Mouse (Mus musculus): ENCODE measurements around the gene Sema4f. TPM values are rescaled to one million over a fixed set of nuclear protein-coding genes. Genes with fewer than 3 reads are reported as not detected.

Gene Sema4f
- polyA plus RNA-seq (2017; shearing (Covaris generic)), result 1 to 10 TPM; 2.7 to 3.8 TPM

DNA sequence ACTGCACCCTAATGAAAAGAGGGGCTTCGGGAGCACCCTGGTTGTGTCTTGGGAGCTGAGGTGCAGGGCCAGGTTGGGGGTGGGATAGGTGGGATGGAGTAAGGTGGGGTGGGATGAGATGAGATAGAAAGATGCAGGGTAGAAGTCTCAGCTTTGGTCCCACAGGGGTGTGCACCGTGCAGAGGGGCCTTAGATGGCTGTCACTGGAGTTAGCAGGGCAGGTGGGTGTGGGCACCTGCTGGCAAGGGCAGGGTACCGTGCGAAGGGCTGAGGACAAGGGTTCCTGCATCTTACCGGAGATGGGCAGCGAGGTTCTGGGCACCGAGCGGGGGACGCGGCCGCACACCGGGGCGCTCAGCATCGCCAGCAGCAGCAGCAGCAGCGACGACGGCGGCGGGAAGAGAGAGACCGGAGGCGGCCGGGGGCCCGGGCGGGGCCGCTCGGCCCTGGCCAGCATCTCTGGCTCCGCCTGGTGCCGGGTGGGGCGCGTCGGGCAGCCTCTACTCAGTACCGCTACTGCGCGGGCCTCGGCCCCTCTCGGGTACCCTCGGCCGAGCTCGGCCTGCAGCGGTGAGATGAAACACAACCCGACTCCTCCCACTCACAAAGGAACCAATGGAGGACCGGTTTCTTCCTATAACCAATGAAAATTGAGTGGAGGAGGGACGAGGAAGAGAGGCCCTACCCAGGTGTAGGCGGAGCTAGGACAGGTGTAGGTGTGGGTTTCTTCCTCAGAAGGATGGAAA, at the start of gene Sema4f:
TSS of gene Sema4f (minus strand) at position 603 of the 746 bp plus-strand sequence.
- peak; percentile 97 for ATAC-seq

DNA sequence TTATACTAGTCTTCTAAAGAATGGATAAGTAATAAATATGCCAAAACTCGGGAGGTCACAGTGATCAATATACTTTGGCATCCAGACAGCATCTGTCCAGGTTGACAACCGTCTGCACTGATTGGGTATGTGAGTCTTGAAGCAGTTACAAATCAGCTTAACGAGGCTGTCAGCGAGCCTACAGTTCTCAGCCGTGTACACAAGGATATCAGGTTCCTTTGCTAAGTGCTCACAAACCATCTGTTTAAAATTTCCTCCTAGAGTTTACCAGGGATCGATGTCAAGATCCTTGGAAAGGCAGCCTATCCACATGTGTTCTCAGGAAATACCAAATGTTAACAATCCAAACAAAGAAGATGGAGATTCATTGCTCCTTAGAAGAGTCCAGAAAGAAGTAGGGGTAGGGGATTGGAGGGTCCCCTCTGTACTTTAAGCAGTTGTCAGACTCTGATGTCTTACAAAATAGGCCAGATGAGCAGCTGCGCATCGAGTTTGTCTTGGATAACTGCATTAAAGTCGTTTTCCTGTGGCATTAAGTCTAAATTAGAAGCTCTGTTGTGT, 47.9 kb upstream of the Sema4f start:
- no peak for ATAC-seq

DNA sequence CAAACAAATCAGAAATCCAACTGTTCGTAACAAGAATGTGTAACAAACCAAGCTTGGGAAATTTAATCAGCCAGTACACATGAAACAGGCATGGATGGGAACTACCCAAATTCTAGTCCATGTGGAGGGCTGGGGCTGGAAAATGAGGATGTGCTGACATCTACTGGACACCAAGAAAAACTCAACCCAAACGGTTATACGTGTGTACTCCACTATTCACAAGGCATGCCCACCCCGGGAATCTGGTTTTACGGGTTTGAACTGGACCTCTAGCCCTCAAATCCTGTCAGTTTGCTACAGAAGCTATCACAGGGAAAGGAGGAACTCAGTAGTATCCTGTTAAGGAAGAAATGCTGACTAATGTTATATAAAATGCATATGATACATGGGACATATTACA, 31.5 kb upstream of the Sema4f start:
- ATAC-seq, result peak; percentile 95

DNA sequence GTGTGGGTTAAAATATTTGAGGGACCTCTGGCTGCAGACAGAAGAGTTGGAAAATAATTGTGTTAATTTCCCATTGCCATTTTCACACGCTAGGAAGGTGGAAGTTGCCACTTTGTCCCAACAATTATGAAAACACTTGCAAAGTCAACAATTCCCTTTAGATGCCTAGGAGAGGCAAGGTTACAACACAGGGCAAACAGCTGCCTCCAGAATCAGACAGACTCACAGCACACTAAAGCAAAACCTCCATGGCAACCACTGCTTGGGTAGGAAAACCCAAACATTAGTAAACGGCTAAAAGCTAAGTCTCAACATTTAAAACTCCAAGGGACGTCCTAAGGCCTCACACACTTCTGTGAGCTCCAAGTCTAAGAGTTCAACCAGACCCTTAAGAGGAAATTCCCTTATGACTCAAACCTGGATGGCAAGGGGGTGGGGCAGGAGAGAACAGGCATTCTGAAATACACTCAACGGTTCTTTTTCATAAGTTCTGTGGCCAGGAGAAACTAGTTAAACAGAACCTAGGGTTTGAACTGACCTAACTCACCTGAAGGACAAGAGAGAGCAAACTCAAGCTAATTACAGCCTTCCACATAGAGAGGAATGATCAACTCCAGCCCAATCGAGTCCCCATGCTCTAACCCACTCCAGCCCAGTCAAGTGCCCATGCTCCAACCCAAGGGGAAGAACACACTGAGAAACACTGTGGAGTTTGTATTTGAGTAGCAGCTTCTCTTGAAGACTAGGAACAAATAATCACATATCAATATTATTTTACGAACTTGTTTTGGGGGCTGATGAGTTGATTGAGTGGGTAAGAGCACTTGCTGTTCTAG, 29.9 kb upstream of the Sema4f start:
- ATAC-seq, result no peak

DNA sequence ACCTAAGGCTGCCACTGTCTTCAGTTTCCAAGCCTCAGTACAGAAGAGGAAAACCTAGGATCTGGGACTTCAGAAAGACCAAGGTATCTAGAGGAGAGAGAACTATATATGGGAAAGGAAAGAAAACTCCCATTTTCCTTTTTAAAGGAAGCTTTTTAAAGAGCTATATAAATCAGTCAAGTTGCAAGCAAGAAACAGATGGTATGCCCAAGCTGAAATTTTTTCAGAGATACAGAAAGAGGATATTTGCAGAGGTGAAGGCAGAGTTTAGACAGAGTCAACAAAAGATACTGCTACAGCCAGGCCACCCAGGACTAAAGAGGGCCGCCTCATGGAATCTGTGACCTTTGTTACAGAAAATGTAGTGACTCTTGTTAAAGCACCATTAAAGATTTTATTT, 22.1 kb upstream of the Sema4f start:
- ATAC-seq, result no peak

DNA sequence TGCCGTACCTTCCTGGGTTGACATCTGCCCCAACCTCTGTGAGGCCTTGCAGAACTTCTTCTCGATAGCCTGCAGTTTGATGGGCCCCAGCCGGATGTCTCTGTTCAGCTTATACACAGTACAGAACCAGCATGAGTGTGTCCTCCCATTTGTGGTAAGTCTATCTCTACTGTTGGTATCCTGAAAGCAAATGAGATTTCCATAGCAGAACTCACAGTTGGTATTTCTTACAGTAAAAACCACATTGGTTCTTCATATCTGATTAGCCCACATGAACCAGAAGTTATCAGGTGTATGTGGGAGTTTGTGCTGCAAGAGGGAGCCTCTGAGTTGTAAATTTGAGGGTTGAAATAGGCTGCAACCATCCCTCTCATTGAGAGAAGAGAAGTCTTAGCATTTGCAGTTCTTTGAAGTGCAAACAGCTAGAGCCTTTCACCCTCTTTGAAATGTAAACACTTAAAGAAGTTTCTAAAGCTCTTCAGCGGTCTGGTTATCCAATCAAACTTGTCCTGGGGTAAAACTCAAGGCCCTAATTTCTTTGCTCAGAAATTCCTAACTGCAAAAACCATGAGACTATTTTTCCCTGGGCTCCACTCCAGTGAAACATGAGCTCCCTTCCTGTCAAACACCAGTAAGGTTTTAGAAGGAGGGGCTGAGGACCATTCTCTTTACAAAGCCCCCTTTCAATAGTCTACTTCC, 17.1 kb upstream of the Sema4f start:
- ATAC-seq, result peak; percentile 84

DNA sequence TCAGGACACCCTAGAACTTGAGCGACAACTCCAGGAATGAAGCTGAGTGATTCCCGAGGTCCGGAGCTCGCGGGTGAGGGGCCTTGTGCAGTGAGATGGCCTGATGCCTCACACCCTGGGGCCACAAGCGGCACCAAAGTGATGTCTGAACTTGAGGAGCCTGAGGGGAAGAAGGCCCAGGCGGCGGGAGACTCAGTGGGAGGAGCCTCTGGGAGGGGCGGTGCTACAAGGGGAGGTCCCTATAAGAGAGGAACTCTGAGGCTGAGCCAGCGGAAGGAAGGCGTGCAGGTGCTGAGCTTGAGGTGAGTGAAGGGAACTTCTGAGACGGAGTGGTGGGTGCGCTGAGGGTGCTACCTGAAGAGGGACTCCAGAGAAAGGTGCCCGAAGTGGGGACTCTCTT, 7.1 kb upstream of the Sema4f start, which contains the start of gene M1ap:
TSS of gene M1ap (plus strand) at position 252 of the 400 bp plus-strand sequence.
- ATAC-seq, result no peak

DNA sequence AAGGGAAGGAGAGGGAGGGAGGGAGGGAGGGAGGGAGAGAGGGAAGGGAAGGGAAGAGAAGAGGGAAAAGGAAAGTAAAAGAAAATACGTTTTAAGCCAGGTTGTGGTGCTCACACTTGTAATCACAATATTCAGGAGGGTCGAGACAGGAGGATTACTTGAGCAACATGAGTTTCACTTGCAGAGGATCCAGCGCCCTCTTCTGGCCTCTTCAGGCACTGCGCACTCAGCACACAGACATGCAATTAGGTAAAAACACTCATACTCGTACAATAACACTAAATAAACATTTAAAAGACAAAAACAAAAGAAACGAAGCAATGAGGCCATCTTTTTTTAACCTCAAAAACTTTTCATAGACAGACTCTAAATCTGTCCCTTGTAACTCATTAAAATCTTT, 6.2 kb upstream of the Sema4f start:
- no peak for ATAC-seq

DNA sequence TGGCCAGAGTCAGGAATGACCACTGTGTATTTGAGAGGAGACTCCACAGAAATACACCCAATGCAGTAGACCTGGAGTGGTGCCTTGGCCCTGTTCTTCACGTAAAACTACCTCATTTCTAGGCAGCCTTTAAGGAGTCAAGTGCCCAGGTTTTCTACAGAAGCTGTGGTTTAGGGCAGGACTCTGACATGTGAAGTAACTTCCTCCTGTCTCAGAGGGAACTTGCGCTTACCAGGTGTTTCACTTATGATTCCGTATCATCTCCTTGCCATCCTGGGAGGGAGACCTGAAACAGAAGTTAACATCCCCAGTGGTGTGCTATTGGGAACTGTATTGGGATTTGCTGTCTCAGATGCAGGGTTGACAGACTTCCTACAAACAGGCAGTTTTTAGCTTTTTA, 1.2 kb upstream of the Sema4f start:
- no peak for ATAC-seq

DNA sequence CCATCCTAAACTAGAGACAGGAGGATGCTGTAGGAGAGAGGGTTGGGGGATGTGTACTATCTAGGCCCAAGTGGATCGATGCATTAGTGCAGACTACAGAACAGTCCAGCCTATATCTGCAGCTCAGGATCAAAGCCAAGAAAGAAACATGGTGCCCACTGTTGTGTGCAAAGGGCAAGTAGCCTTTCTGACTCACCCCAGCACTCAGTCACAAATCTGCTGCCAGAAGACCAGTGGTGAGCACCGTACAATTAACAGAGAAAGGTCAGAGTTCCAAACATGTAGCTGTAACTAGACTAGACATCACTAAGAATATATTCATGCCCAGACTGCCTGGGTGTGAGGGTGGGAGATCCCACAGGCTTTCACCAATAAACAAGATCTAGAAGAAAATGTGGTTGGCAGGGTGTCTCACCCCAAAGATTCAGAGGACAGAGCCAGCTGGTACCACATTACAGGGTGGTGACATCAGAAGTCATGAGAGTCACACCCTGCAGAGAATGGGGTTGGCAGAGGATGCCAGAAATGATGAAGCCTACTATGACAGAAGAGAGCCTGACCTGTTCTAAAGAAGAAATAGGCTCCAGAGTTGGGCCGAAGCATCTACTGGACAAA, 4.8 kb downstream of the Sema4f start:
- ATAC-seq, result no peak

DNA sequence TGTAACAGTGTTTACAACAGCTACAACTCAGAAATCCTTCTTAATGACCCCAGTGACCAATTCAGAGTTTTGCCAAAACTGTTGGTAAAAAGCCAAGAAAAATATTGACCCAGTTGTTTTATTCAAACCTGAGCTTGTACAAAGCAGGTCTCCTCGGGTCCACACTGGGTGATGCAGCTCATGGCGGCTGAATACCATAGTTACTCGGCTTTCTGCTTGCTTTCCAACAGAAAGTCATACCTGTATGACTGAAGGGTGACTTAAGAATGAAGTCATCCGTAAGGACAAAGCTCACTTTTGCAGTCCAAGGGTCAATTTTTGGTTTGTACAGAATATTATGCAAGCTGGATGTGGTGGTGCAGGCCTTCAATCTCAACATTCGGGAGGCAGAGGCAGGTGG, 12.0 kb downstream of the Sema4f start:
- no peak for ATAC-seq

DNA sequence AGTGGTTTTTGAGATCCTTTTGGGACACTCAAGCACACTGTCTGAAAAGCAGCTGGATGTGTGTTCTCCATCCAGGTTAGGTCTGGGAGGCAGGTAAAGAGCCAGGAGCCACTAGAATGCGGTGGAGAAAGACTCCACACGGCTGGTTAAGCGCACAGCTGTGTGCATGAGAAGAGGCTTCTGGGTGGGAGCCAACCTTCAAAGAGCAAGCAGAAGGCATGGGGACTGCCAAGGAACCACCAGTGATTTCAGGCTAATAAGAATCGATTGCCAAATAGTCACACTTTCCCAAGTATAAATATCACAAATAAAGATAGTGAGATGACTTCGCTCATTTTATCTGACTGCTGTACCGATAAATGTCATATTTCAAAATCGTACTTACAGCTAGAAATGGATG, 13.0 kb downstream of the Sema4f start:
- no peak for ATAC-seq

DNA sequence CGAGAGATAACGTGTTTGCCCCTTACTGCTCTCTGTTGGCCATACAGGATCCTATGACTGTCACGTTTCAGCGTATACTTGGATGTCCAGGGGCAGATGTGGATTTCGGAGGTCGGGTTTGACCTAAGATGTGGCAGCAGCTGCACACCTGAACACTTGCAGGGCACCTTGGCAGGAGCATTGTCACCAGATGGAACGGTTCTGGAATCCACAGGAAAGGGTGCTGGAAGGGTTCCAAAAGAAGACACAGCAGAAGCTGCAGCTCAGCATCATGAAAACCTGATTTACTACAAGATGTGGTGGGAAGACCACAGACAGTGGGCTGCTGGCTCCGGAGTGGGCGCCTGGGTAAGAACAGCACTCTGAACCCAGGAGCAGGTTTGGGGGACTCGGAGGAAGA, 13.5 kb downstream of the Sema4f start:
- ATAC-seq, result no peak

DNA sequence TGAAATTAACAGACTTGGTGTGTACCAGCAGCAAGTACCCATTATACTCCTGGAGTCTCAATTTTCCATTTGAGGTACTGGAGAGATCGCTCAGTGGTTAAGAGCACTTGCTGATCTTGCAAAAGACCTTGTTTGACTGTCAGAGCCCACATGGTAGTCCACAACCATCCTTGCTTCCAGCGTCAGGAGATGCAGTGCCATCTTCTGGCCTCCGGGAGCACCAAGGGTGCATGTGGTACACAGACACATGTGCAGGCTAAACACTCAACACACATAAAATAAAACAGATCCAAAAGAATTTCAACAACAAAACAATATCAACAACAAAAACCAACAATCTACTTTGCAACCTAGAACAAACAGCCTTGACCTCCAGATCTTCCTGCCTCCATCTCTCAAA, 14.6 kb downstream of the Sema4f start:
- no peak for ATAC-seq

DNA sequence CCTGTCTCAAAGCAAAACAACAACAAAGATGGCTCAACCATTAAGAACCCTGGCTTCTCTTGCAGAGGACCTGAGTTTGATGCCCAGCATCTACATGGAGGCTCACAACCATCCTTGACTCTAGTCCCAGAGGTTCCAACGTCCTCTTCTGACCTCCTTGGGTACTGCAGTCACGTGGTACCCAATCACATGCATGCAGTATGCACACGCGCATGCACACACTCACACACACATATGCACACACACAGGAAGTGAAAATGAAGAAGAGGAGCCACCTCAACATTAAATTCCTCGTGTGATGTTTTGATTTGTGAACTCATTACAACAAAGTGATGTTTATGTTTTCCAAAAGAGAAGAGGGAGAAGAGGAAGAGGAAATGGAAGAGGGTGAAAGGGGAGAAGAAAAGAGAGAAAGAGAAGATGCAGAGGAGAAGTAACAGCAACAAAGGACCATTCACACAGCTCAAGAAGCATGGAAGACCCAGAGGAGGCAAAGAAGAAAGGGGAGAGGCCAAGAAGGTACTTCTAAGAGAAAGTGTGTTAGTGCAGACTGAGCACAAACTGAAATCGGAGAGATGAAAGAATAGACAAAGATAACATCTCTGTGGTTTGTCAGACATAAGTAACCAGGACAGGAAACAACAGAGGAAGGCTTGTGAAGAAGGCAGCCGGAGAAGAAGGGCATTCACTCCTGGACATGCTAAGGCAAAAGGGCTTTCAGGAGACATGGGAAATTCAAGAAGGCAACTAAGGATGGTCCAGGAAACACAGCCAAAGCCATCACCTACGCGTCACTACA, 17.9 kb downstream of the Sema4f start:
- peak; percentile 91 for ATAC-seq

DNA sequence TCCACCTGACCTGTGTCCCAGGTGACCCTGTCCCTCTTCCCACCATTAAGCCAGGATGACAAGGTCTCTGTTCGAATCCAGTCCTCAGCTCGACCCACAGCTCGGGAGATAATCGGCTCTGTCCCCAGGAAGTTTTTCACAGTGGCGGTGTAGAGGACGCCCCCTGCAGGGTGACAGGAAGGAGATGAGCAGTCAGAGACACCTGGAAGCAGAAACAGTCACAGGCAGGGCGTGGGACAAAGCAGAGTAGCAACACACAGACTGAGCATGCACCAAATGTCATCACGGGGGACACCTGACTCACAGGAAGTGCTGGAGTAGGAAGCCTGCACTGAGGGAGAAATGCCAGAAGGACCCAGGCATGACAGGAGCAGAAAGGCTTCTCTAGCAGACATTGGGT, 20.0 kb downstream of the Sema4f start:
- no peak for ATAC-seq

DNA sequence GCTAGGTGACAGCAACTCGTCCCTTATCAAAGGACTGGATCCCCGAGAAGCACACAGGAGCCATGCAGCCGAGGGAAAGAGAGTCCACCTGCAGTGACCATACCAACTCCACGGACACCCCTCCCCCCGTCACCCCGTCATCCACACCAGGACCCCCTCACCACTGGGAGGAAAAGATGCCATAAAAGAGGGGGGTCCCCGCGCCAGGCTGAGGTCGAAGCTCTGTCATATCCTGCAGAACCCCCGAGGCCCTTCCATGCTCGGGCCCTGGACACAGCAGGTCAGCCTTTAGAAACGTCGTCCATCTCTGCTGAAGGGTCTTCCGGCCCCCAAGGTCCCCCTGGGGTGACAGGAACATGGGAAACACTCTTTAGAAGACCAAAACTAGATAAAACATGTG, 21.2 kb downstream of the Sema4f start:
- ATAC-seq, result no peak

DNA sequence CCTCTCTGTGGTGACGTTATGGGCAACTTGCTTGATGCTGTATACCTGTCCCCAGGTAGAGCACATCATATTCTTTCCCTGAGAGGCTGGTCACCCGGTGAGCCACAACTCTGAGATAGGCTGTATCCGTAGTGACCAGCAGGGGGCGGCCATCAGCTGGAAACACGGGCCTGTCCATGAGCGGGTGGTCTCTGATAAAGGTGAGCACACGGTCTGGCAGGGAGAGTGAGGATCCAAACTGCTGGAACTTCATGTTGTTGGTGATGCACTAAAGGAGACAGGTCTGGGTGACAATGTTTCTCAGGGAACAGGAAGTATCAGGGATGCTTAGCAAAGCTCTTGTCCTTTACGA, 21.8 kb downstream of the Sema4f start:
- no peak for ATAC-seq

DNA sequence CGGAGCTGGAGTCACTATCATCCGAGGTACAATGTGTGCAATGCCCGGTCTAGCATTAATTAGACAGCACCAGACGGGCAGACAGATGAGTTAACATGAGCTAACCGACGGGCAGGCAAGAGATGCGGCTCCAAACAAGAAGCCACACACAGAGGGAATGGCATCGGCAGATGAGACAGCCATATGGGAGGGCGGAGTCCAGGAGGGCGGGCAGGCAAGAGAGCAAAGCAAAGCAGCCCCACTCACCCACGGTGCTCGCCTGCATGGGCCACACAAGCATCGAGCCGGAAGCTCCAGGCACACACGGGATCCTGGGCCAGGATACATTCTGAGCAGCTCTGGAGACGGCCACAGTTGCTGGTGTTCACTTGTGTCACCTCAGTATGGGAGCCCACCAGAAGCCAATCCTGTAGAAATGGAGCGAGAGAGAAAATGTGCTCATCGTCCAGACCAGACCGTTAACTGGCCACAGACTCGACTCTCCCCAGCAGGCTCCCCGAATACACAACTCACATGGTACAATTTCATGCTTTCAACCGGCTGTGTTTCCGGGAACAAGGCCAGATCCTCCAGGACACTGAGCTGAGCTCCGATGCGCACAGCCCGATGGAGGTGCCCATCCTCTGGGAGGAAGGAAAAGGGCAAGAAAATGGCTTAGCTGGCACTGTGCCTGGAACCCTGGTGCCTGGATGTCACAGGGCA, 22.3 kb downstream of the Sema4f start:
- ATAC-seq, result no peak

DNA sequence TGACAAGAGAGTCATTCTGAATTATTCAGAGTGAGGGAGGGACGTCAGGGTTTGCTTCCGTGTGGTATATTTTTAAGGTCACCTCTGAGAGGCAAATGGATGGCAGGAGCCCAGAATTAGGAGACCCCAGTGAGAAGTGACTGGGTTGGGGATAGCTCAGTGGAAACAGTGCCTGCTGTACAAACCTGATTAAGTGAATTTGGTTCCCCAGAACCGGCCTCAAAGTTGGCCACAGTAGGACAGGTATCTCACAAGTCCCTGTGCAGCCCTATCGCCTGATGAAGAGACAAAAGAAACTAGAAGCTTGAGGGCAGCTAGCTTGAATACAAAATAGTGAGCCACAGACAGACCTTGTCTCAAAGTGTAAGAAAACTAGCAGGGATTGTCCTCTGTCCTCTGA, 23.1 kb downstream of the Sema4f start:
- no peak for ATAC-seq

DNA sequence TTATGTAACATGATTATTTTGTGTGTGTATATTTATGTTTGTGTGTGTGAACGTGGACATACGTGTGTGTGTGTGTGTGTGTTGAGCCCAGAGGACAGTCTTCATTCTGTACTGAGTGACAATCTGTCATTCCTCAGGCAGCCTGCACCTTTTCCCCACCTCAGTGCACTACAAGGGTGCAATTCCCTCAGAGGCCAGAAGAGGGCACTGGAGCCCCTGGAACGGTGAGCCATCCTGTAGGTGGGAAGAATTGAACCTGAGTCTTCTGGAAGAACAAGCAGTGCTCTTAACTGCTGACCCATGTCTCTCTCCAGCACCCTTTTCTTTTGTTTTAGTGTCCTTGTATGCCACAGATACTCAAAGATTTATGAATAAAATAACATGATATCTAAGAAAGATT, 23.7 kb downstream of the Sema4f start:
- no peak for ATAC-seq
